Mouse (Mus musculus): ENCODE results near the gene Sprr4. TPM values are rescaled to one million over a fixed set of nuclear protein-coding genes. Genes with fewer than 3 reads are reported as not detected.
A peak's percentile ranks its signal among the peaks of the same experiment; 100 is the strongest.

Sprr4 gene
- polyA plus RNA-seq, 1 experiment from 2014 or later = not detected

GRCm38 (mm10) chr3:92455151-92455550 is 45.1 kb downstream of the Sprr4 start:
- 55% methylated on average over 5 of the region's 5 CpGs for WGBS
- peak; percentile 67 for ATAC-seq
- no peak overlapping the region for H3K27ac ChIP-seq (ENCODE audit: low read length)

More at GRCm38 (mm10) chr3:92455151-92455550, 45.1 kb downstream of the Sprr4 start:
- H3K36me3 ChIP-seq (ENCODE audit: insufficient read depth, low read length) = no peaks in the 10 kb centered on the region
- no peak overlapping the region for H3K4me2 ChIP-seq (replicated peaks; ENCODE audit: low read depth, low read length)
- DNase-seq (ENCODE audit: low spot score) = peak; percentile 59
- H3K4me1 ChIP-seq (ENCODE audit: insufficient read depth, low read depth, low read length) = no peaks in the 10 kb centered on the region
- H3K27me3 ChIP-seq (replicated peaks; ENCODE audit: insufficient read depth, low read length) = no peaks in the 10 kb centered on the region
- no peak overlapping the region for H3K9ac ChIP-seq (replicated peaks; ENCODE audit: low read depth)
- no peak overlapping the region for H3K4me3 ChIP-seq (ENCODE audit: low read depth, low read length)
- TF ChIP-seq EP300 (IDR thresholded peaks at IDR 0.05) (peak; percentile 66; the same call in 1 of the 2 replicates), CTCF (IDR thresholded peaks at IDR 0.05) (no peak)
- no peaks in the 10 kb centered on the region for H3K9me3 ChIP-seq (ENCODE audit: low read length)

Other genes with a start within 250 kb of the Sprr4 start
- not detected in 2 replicates for gene Sprr2a3, start 215.1 kb downstream of the Sprr4 start, polyA plus RNA-seq (2015; fragmentation: Nextera tagmentation; extraction: Ambion mirVana)
- not detected in 2 replicates for gene Sprr2b, start 183.9 kb downstream of the Sprr4 start, polyA plus RNA-seq (2015; fragmentation: Nextera tagmentation; extraction: Ambion mirVana)
- not detected in 2 replicates for gene Sprr2d, start 161.4 kb downstream of the Sprr4 start, polyA plus RNA-seq (2015; fragmentation: Nextera tagmentation; extraction: Ambion mirVana)
- not detected in 2 replicates for gene Sprr2e, start 148.3 kb downstream of the Sprr4 start, polyA plus RNA-seq (2015; fragmentation: Nextera tagmentation; extraction: Ambion mirVana)
- gene Sprr2f, start 135.3 kb downstream of the Sprr4 start, polyA plus RNA-seq (2015; fragmentation: Nextera tagmentation; extraction: Ambion mirVana) = not detected in 2 replicates
- gene Sprr2h, start 114.8 kb downstream of the Sprr4 start, polyA plus RNA-seq (2015; fragmentation: Nextera tagmentation; extraction: Ambion mirVana) = not detected in 2 replicates
- gene Sprr2i, start 92.5 kb downstream of the Sprr4 start, polyA plus RNA-seq (2015; fragmentation: Nextera tagmentation; extraction: Ambion mirVana) = not detected in 2 replicates
- not detected in 2 replicates for gene Sprr2j-ps, start 82.4 kb downstream of the Sprr4 start, polyA plus RNA-seq (2015; fragmentation: Nextera tagmentation; extraction: Ambion mirVana)
- gene Gm9774, start 71.1 kb downstream of the Sprr4 start, polyA plus RNA-seq (2015; fragmentation: Nextera tagmentation; extraction: Ambion mirVana) = 7.4 TPM in 2 replicates
- not detected in 2 replicates for gene Sprr2k, start 67.9 kb downstream of the Sprr4 start, polyA plus RNA-seq (2015; fragmentation: Nextera tagmentation; extraction: Ambion mirVana)
- not detected in 2 replicates for gene Sprr1b, start 61.7 kb downstream of the Sprr4 start, polyA plus RNA-seq (2015; fragmentation: Nextera tagmentation; extraction: Ambion mirVana)
- gene Sprr3, start 41.8 kb downstream of the Sprr4 start, polyA plus RNA-seq (2015; fragmentation: Nextera tagmentation; extraction: Ambion mirVana) = not detected in 2 replicates
- gene Sprr1a, start 14.6 kb downstream of the Sprr4 start, polyA plus RNA-seq (2015; fragmentation: Nextera tagmentation; extraction: Ambion mirVana) = 2.0 and 2.7 TPM in 2 replicates
- gene 2310046K23Rik, start 34.0 kb upstream of the Sprr4 start, polyA plus RNA-seq (2015; fragmentation: Nextera tagmentation; extraction: Ambion mirVana) = not detected in 2 replicates
- 2.2 and 3.4 TPM in 2 replicates for gene Ivl, start 73.2 kb upstream of the Sprr4 start, polyA plus RNA-seq (2015; fragmentation: Nextera tagmentation; extraction: Ambion mirVana)
- not detected in 2 replicates for gene Smcp, start 88.5 kb upstream of the Sprr4 start, polyA plus RNA-seq (2015; fragmentation: Nextera tagmentation; extraction: Ambion mirVana)
- gene 2210017I01Rik, start 107.0 kb upstream of the Sprr4 start, polyA plus RNA-seq (2015; fragmentation: Nextera tagmentation; extraction: Ambion mirVana) = not detected in 2 replicates
- gene Lce6a, start 121.2 kb upstream of the Sprr4 start, polyA plus RNA-seq (2015; fragmentation: Nextera tagmentation; extraction: Ambion mirVana) = not detected in 2 replicates
- 0.27 TPM in 1 of 2 replicates, not detected in the other for gene Lce1a1, start 147.8 kb upstream of the Sprr4 start, polyA plus RNA-seq (2015; fragmentation: Nextera tagmentation; extraction: Ambion mirVana)
- not detected in 2 replicates for gene Lce1b, start 156.4 kb upstream of the Sprr4 start, polyA plus RNA-seq (2015; fragmentation: Nextera tagmentation; extraction: Ambion mirVana)
- gene Lce1a2, start 169.8 kb upstream of the Sprr4 start, polyA plus RNA-seq (2015; fragmentation: Nextera tagmentation; extraction: Ambion mirVana) = not detected in 2 replicates
- not detected in 2 replicates for gene Lce1c, start 178.8 kb upstream of the Sprr4 start, polyA plus RNA-seq (2015; fragmentation: Nextera tagmentation; extraction: Ambion mirVana)
- not detected in 2 replicates for gene Lce1d, start 186.7 kb upstream of the Sprr4 start, polyA plus RNA-seq (2015; fragmentation: Nextera tagmentation; extraction: Ambion mirVana)
- not detected in 2 replicates for gene Lce1e, start 208.6 kb upstream of the Sprr4 start, polyA plus RNA-seq (2015; fragmentation: Nextera tagmentation; extraction: Ambion mirVana)
- gene Lce1f, start 219.9 kb upstream of the Sprr4 start, polyA plus RNA-seq (2015; fragmentation: Nextera tagmentation; extraction: Ambion mirVana) = not detected in 2 replicates
- not detected in 2 replicates for gene Gm38119, start 238.6 kb upstream of the Sprr4 start, polyA plus RNA-seq (2015; fragmentation: Nextera tagmentation; extraction: Ambion mirVana)

All from lung, postnatal 0 days (tissue).